Mouse (Mus musculus) embryonic facial prominence, embryonic 14.5 days (tissue): ENCODE data around the gene Cd2ap. TPM values are rescaled to one million over a fixed set of nuclear protein-coding genes. Genes with fewer than 3 reads are reported as not detected.
A peak's percentile ranks its signal among the peaks of the same experiment; 100 is the strongest.

ENCODE experiments used
- ATAC-seq: fragments of 200-750 bp; cut with Nextera tagmentation; 2 replicates; pipeline ENCODE4 v1.8.0; 2017; ENCODE audit warnings: low read depth, moderate number of reproducible peaks, moderate TSS enrichment
- DNase-seq: peaks from one replicate; pipeline ENCODE4 v3.0.0-alpha.2; 2015; ENCODE audit warnings: low spot score
- H3K27ac ChIP-seq: fragments of 300-500 bp; sonication (generic); replicated peaks from 2 replicates; pipeline ENCODE4 v1.5.1; 2014; ENCODE audit warnings: low read depth, mild to moderate bottlenecking, low read length, moderate library complexity
- H3K27me3 ChIP-seq: fragments of 300-500 bp; sonication (generic); replicated peaks from 2 replicates; pipeline ENCODE4 v1.6.1; 2014; ENCODE audit warnings: low read length; ENCODE audit not compliant: control insufficient read depth, insufficient read depth
- H3K36me3 ChIP-seq: fragments of 300-500 bp; sonication (generic); 2 replicates; pipeline ENCODE4 v1.6.1; 2014; ENCODE audit warnings: low read length, mixed read lengths; ENCODE audit not compliant: control insufficient read depth, insufficient read depth
- H3K4me1 ChIP-seq: fragments of 300-500 bp; sonication (generic); 2 replicates; pipeline ENCODE4 v1.6.1; 2014; ENCODE audit warnings: antibody characterized with exemption, low read length; ENCODE audit not compliant: control insufficient read depth, insufficient read depth
- H3K4me2 ChIP-seq: fragments of 300-500 bp; sonication (generic); 2 replicates; pipeline ENCODE4 v1.6.1; 2014; ENCODE audit warnings: low read depth, mild to moderate bottlenecking, low read length, moderate library complexity, mixed read lengths
- H3K4me3 ChIP-seq: fragments of 300-500 bp; sonication (generic); 2 replicates; pipeline ENCODE4 v1.5.1; 2014; ENCODE audit warnings: low read depth, mild to moderate bottlenecking, low read length
- H3K9ac ChIP-seq: fragments of 300-500 bp; sonication (generic); 2 replicates; pipeline ENCODE4 v1.6.1; 2014; ENCODE audit warnings: low read depth, mild to moderate bottlenecking, low read length, moderate library complexity, mixed read lengths
- H3K9me3 ChIP-seq: fragments of 300-500 bp; sonication (generic); 2 replicates; pipeline ENCODE4 v1.6.1; 2016; ENCODE audit warnings: low read length; ENCODE audit not compliant: control insufficient read depth
- WGBS: fragments of 180-500 bp; shearing (Covaris S2); extraction: QIAGEN DNeasy Blood & Tissue Kit; methylation state at CpG from one replicate; pipeline ENCODE4 v1.1.7; 2014; 5-methylcytosine and 5-hydroxymethylcytosine counted together
- polyA plus RNA-seq: library from polyadenylated mRNA; unstranded; fragments of >200 nt; fragmentation: Nextera tagmentation; extraction: Ambion mirVana; gene quantifications from 2 replicates; pipeline ENCODE4 v1.2.1, GENCODE M21; 2014

Cd2ap gene
- polyA plus RNA-seq, 1 experiment from 2014 or later = 24.9 TPM

- no peaks in the 10 kb centered on the region for H3K4me1 ChIP-seq
- no peak overlapping the region for H3K9ac ChIP-seq
- no peak overlapping the region for H3K4me2 ChIP-seq
- no peaks in the 10 kb centered on the region for H3K9me3 ChIP-seq
- no peak overlapping the region for H3K4me3 ChIP-seq
- no peak for ATAC-seq
- no peak for DNase-seq
- no peaks in the 10 kb centered on the region for H3K27me3 ChIP-seq
- 90% methylated on average over 2 of the region's 2 CpGs for WGBS
- peaks cover 21% of the 10 kb centered on the region for H3K36me3 ChIP-seq
- H3K27ac ChIP-seq = no peak overlapping the region
Measured at GRCm38 (mm10) chr17:42837193-42837592, 39.3 kb downstream of the Cd2ap start.

- no peak overlapping the region for H3K9ac ChIP-seq
- peaks cover 58% of the 10 kb centered on the region for H3K36me3 ChIP-seq
- DNase-seq (no peak), ATAC-seq (no peak)
- no peak overlapping the region for H3K27ac ChIP-seq
- H3K27me3 ChIP-seq = no peaks in the 10 kb centered on the region
- WGBS = 97% methylated on average over 8 of the region's 8 CpGs
- no peak overlapping the region for H3K4me2 ChIP-seq
- no peak overlapping the region for H3K4me3 ChIP-seq
- H3K4me1 ChIP-seq = no peaks in the 10 kb centered on the region
- H3K9me3 ChIP-seq = no peaks in the 10 kb centered on the region
Measured at GRCm38 (mm10) chr17:42822787-42823186, 53.7 kb downstream of the Cd2ap start.

GRCm38 (mm10) chr17:42815374-42815773 lies 61.1 kb downstream of the Cd2ap start:
- H3K9me3 ChIP-seq = no peaks in the 10 kb centered on the region
- ATAC-seq (no peak), DNase-seq (no peak)
- no peak overlapping the region for H3K4me3 ChIP-seq
- no peak overlapping the region for H3K27ac ChIP-seq
- H3K36me3 ChIP-seq = peaks cover 57% of the 10 kb centered on the region
- no peak overlapping the region for H3K4me2 ChIP-seq
- 93% methylated on average over 3 of the region's 3 CpGs for WGBS
- H3K27me3 ChIP-seq = no peaks in the 10 kb centered on the region
- no peak overlapping the region for H3K9ac ChIP-seq
- no peaks in the 10 kb centered on the region for H3K4me1 ChIP-seq

- Histone ChIP-seq H3K9ac (no peak overlapping the region), H3K36me3 (peaks cover 29% of the 10 kb centered on the region), H3K4me1 (no peaks in the 10 kb centered on the region), H3K4me2 (no peak overlapping the region), H3K4me3 (no peak overlapping the region), H3K27me3 (no peaks in the 10 kb centered on the region), H3K9me3 (no peaks in the 10 kb centered on the region), H3K27ac (no peak overlapping the region)
- 84% methylated on average over 2 of the region's 2 CpGs for WGBS
- ATAC-seq = no peak
- no peak for DNase-seq
Measured at GRCm38 (mm10) chr17:42792412-42792975, 84.0 kb downstream of the Cd2ap start.

GRCm38 (mm10) chr17:42790787-42791186 lies 85.7 kb downstream of the Cd2ap start:
- 89% methylated on average over 1 of the region's 1 CpGs for WGBS
- Histone ChIP-seq H3K27ac (no peak overlapping the region), H3K36me3 (peaks cover 15% of the 10 kb centered on the region), H3K4me2 (no peak overlapping the region), H3K9ac (no peak overlapping the region), H3K27me3 (no peaks in the 10 kb centered on the region), H3K4me1 (no peaks in the 10 kb centered on the region), H3K9me3 (no peaks in the 10 kb centered on the region), H3K4me3 (no peak overlapping the region)
- DNase-seq = no peak
- no peak for ATAC-seq

- no peaks in the 10 kb centered on the region for H3K9me3 ChIP-seq
- H3K9ac ChIP-seq = no peak overlapping the region
- H3K4me1 ChIP-seq = no peaks in the 10 kb centered on the region
- no peak for DNase-seq
- 76% methylated on average over 2 of the region's 2 CpGs for WGBS
- H3K27me3 ChIP-seq = no peaks in the 10 kb centered on the region
- no peak for ATAC-seq
- no peak overlapping the region for H3K27ac ChIP-seq
- no peak overlapping the region for H3K4me3 ChIP-seq
- H3K36me3 ChIP-seq = peaks cover 15% of the 10 kb centered on the region
- H3K4me2 ChIP-seq = no peak overlapping the region
Measured at GRCm38 (mm10) chr17:42789723-42790122, 86.7 kb downstream of the Cd2ap start.

GRCm38 (mm10) chr17:42788686-42789453 lies 87.6 kb downstream of the Cd2ap start:
- Histone ChIP-seq H3K27me3 (no peaks in the 10 kb centered on the region), H3K36me3 (peaks cover 8% of the 10 kb centered on the region), H3K27ac (no peak overlapping the region), H3K4me2 (no peak overlapping the region), H3K9ac (no peak overlapping the region), H3K4me3 (no peak overlapping the region), H3K9me3 (no peaks in the 10 kb centered on the region), H3K4me1 (no peaks in the 10 kb centered on the region)
- DNase-seq = peak; percentile 35
- ATAC-seq = no peak
- WGBS = 81% methylated on average over 5 of the region's 5 CpGs

GRCm38 (mm10) chr17:42782156-42782757 lies 94.2 kb downstream of the Cd2ap start:
- Histone ChIP-seq H3K36me3 (no peaks in the 10 kb centered on the region), H3K4me2 (no peak overlapping the region), H3K4me1 (no peaks in the 10 kb centered on the region), H3K4me3 (no peak overlapping the region), H3K27me3 (no peaks in the 10 kb centered on the region), H3K27ac (no peak overlapping the region), H3K9ac (no peak overlapping the region), H3K9me3 (no peaks in the 10 kb centered on the region)
- ATAC-seq (peak; percentile 77; the same call in 1 of the 2 replicates), DNase-seq (peak; percentile 77)
- 50% methylated on average over 7 of the region's 7 CpGs for WGBS
